Mouse (Mus musculus) right cerebral cortex, postnatal 36 days (tissue): ENCODE measurements around the gene Trim50.
A peak's percentile ranks its signal among the peaks of the same experiment; 100 is the strongest.
"Not testable (repeated sequence)": the region's sequence is repeated elsewhere in the genome, so short reads cannot be mapped to it uniquely, and the experiment has no call there.

Experiments used
- DNase-seq, 2 experiments: peaks; one replicate each; pipeline ENCODE4 v3.0.0; 2022; ENCODE audit warnings: low spot score in 2 of 2, mixed read lengths in 1 of 2

The Trim50 gene

GRCm38 (mm10) chr5:135369196-135369595 lies 16.1 kb downstream of the Trim50 start:
- DNase-seq, result not testable (repeated sequence)

GRCm38 (mm10) chr5:135369787-135370654 lies 16.9 kb downstream of the Trim50 start, which contains the start of gene Nsun5:
Nsun5 (plus strand) TSS chr5:135369953.
- peak; percentile 84 to 87 for DNase-seq

- no peak for DNase-seq
Measured at GRCm38 (mm10) chr5:135371195-135371594, 18.1 kb downstream of the Trim50 start.

DNA sequence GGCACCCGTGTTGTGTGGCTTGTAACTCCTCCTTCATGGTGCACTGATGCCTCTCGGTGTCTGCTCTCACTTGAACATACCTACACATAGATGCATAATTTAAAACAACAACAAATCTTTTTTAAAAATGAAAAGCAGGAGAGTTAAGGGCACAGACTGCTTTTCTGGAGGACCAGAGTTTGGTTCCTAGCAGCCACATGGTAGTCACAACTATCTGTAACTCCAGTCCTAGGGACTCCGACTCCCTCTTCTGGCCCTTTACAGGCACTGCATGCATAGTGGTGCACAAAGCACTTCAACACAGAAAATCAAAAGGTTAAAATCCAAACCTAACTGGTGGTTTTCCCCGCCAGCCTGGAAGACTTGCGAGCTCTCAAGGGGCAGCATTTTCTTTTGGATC lies 20.5 kb downstream of the Trim50 start:
- no peak for DNase-seq

DNA sequence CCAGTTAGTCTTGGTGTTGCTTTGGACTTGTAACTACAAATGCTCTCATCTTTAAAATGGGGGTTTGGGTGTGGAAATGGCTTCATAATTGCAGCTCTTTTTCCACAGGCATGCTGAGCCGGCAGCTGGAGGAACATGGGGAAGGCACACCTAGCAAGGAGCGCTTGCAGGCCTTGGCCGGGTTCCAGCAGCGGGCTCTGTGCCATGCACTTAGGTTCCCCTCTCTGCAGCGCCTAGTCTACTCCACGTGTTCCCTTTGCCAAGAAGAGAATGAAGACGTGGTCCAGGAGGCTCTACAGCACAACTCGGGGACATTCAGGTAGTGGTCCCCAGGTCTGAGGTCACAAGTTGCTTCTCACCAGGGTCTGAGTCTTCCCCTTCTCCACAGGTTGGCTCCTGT lies 22.1 kb downstream of the Trim50 start:
- no peak for DNase-seq

GRCm38 (mm10) chr5:135376341-135376740 lies 23.2 kb downstream of the Trim50 start:
- DNase-seq, result no peak

GRCm38 (mm10) chr5:135380681-135381080 lies 27.6 kb downstream of the Trim50 start:
- no peak for DNase-seq

GRCm38 (mm10) chr5:135381356-135381925 lies 28.3 kb downstream of the Trim50 start:
- no peak for DNase-seq

GRCm38 (mm10) chr5:135382746-135383145 lies 29.7 kb downstream of the Trim50 start:
- no peak for DNase-seq

DNA sequence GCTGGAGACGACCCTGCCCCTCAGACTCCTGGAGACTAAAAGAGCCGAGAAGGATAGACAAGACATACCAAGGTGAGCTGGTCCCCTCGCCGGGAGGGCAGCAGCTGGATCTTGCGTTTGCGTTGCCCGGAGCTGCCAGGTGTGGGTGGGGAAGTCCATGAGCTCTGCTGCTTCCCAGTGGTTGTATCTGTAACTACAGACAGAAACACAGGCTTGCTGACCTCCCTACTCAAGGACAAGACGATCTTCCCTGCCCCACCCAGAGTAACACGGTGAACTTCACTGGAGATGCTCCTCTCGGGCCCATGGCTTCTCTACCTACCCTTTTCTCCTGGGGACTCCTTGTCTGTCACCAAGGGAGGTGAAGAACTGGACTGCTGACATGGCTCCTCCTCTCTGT lies 30.7 kb downstream of the Trim50 start:
- DNase-seq, result no peak

DNA sequence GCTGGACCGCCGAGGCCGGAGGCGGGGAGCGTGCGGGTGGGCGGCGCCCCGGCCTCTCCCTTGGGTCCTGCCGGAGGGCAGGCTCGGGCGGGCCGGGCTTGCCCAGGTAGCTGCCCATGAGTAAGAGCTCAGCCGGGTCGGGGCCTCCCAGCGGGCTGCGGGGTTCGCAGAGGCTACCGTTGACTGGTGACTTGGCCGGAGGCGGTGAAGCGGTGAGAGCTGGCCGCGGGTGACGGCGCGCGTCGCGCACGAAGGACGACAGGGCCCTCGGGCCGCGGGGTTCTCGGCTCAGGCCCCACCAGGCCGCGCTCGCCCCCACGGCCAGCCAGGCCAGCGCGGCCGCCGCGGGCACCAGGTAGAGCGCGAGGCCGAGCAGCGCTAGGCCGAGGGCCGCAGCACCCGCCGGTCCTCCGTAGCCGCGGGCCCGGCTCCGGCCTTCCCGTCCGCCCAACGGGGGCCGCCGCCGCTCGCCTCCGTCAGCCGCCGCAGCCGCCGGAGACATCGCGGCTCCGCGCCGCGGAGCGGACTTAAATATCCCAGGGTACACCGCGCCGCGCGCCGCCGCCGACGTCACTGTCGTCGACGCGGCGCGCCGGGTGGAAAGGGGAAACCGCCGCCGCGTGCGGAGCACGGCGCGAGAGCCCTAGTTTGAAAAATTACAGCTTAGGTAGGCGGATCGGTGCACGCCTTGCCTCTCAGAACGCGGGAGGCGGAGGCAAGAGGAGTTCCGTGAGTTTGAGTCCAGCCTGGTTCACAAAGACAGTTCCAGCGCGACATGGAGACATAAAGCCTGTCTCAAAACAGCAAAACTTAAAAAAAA lies 41.1 kb downstream of the Trim50 start, which contains the start of gene Pom121:
Gene Pom121 (minus strand): TSS at position 543 of the 820 bp plus-strand sequence.
- DNase-seq, result peak; percentile 73 to 77

GRCm38 (mm10) chr5:135395826-135396225 lies 42.7 kb downstream of the Trim50 start:
- DNase-seq, result no peak

GRCm38 (mm10) chr5:135399382-135399781 lies 46.3 kb downstream of the Trim50 start:
- DNase-seq, result no peak

GRCm38 (mm10) chr5:135400244-135400643 lies 47.1 kb downstream of the Trim50 start:
- peak; percentile 46 to 60 for DNase-seq

DNA sequence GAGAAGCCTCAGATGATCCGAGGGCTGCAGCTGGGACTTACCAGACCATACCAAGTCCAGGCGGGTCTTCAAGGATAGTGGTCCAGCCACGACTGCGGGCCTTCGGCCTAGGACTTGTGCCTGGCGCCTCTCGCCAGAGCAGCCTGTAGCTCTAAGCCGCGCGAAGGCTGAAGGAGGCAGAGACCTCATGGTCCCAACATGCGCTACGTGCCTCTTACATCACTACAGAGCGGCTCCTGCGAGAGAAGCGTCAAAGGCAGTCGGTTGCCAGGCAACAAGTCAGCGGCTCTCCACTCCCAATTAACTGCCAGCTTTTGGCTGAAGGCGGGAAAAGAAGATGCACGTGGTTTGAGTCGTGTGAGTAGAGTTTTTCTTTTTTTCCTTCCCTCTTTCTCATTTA lies 51.5 kb downstream of the Trim50 start:
- peak; percentile 68 to 76 for DNase-seq

GRCm38 (mm10) chr5:135405437-135405836 lies 52.3 kb downstream of the Trim50 start:
- DNase-seq, result no peak

GRCm38 (mm10) chr5:135408114-135408513 lies 55.0 kb downstream of the Trim50 start:
- no peak for DNase-seq

DNA sequence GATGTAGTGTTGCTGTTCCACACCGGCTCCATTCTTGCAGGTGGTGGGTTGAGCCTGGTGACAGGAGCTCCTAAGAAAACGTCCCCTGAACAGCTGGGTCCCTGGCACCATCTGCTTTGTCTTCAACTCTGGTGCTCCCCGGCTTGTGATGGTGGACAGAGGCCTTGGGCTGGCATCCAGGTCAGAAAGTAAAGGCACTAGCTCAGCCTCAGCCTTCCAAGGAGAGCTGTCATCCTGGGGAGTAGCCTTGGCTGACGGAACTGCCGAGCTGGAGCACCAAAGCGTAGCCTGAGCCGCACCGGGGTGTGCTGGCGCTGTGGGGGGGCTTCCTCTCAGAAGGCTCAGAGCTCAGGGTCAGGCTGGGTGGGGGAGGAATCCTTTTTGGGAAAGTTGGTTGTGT lies 57.2 kb downstream of the Trim50 start:
- no peak for DNase-seq
